Mouse (Mus musculus): ENCODE data around the gene H2afb2.

Gene H2afb2

GRCm38 (mm10) chrX:116680878-116681277 is at the start of gene H2afb2:
Gene H2afb2 (plus strand): TSS chrX:116681178.
- no peak for DNase-seq (ENCODE audit: inconsistent age in 2 of 2, low spot score in 1 of 2)

All from adrenal gland, adult (tissue).